Mouse (Mus musculus) lung, adult 2 months (tissue): Measurements from ENCODE around the gene Fbxo39.

ENCODE experiments used
- CTCF ChIP-seq: fragments of 200-500 bp; IDR thresholded peaks from 2 replicates; pipeline ENCODE4 v1.5.1; 2011; ENCODE audit warnings: mild to moderate bottlenecking, low read length, control low read depth; ENCODE audit not compliant: insufficient read depth
- POLR2A ChIP-seq: fragments of 200-500 bp; IDR thresholded peaks from 2 replicates; pipeline ENCODE4 v1.6.1; 2011; ENCODE audit warnings: low read depth, mild to moderate bottlenecking, control low read depth, low read length, borderline replicate concordance; ENCODE audit errors: extremely low read depth

- no peak for TF ChIP-seq CTCF
- TF ChIP-seq POLR2A, result no peak
Measured at GRCm38 (mm10) chr11:72266207-72266959, 47.9 kb upstream of the Fbxo39 start.
